Mouse (Mus musculus) midbrain, postnatal 0 days (tissue): ENCODE data around the gene Tmem88b. TPM values are rescaled to one million over a fixed set of nuclear protein-coding genes. Genes with fewer than 3 reads are reported as not detected.

Source experiments
- ATAC-seq: fragments of 200-750 bp; cut with Nextera tagmentation; 2 replicates; pipeline ENCODE4 v1.8.0; 2017; ENCODE audit warnings: moderate number of reproducible peaks, mild to moderate bottlenecking, moderate TSS enrichment, moderate library complexity; ENCODE audit not compliant: low FRiP score
- DNase-seq: peaks from one replicate; pipeline ENCODE4 v3.0.0-alpha.2; 2015; ENCODE audit warnings: low spot score
- H3K27ac ChIP-seq: fragments of 300-500 bp; sonication (generic); 2 replicates; pipeline ENCODE4 v1.5.1; 2014; ENCODE audit warnings: low read depth, mild to moderate bottlenecking, low read length, mixed read lengths
- H3K27me3 ChIP-seq: fragments of 300-500 bp; sonication (generic); 2 replicates; pipeline ENCODE4 v1.6.1; 2014; ENCODE audit warnings: low read length, control low read depth, mixed read lengths; ENCODE audit not compliant: insufficient read depth
- H3K36me3 ChIP-seq: fragments of 300-500 bp; sonication (generic); 2 replicates; pipeline ENCODE4 v1.6.1; 2014; ENCODE audit warnings: low read length, control low read depth, mixed read lengths; ENCODE audit not compliant: insufficient read depth
- H3K4me1 ChIP-seq: fragments of 300-500 bp; sonication (generic); 2 replicates; pipeline ENCODE4 v1.6.1; 2014; ENCODE audit warnings: mild to moderate bottlenecking, control low read depth, antibody characterized with exemption, low read length, mixed read lengths; ENCODE audit not compliant: insufficient read depth
- H3K4me2 ChIP-seq: fragments of 300-500 bp; sonication (generic); 2 replicates; pipeline ENCODE4 v1.6.1; 2014; ENCODE audit warnings: low read depth, mild to moderate bottlenecking, low read length, mixed read lengths; ENCODE audit not compliant: poor library complexity, severe bottlenecking
- H3K4me3 ChIP-seq: fragments of 300-500 bp; sonication (generic); 2 replicates; pipeline ENCODE4 v1.5.1; 2014; ENCODE audit warnings: low read depth, mild to moderate bottlenecking, low read length, moderate library complexity
- H3K9ac ChIP-seq: fragments of 300-500 bp; sonication (generic); replicated peaks from 2 replicates; pipeline ENCODE4 v1.6.1; 2014; ENCODE audit warnings: mild to moderate bottlenecking, low read length, moderate library complexity, mixed read lengths; ENCODE audit not compliant: poor library complexity, severe bottlenecking
- H3K9me3 ChIP-seq: fragments of 300-500 bp; sonication (generic); 2 replicates; pipeline ENCODE4 v1.6.1; 2016; ENCODE audit warnings: low read length, control low read depth
- CTCF ChIP-seq: IDR thresholded peaks from 2 replicates; pipeline ENCODE4 v1.5.1; 2016; ENCODE audit warnings: antibody characterized with exemption, mild to moderate bottlenecking
- WGBS: fragments of 180-500 bp; shearing (Covaris S2); extraction: QIAGEN DNeasy Blood & Tissue Kit; methylation state at CpG from one replicate; pipeline ENCODE4 v1.1.7; 2014; 5-methylcytosine and 5-hydroxymethylcytosine counted together
- microRNA-seq: library from miRNA; unstranded; fragments of <30 nt; microRNA quantifications from one replicate; pipeline ENCODE4, GENCODE M21; 2016; ENCODE audit warnings: borderline number of aligned reads
- polyA plus RNA-seq: library from polyadenylated mRNA; unstranded; fragments of >200 nt; fragmentation: Nextera tagmentation; extraction: Ambion mirVana; gene quantifications from 2 replicates; pipeline ENCODE4 v1.2.1, GENCODE M21; 2015
- total RNA-seq: library from RNA; depleted of rRNA; stranded (reverse); fragments of >200 nt; gene quantifications from 2 replicates; pipeline ENCODE4 v1.2.3, GENCODE M21; 2014; rRNA removed

Tmem88b gene
- total and polyA plus RNA-seq, 2 experiments from 2014 or later, result 0.56 to 0.66 TPM

- Histone ChIP-seq H3K27ac (no peak overlapping the region; the same call in 1 of the 2 replicates), H3K4me2 (0 out of 2 replicates have a peak overlapping the region, but pooled peaks have one; percentile 70), H3K9me3 (no peaks in the 10 kb centered on the region), H3K36me3 (peaks cover 5% of the 10 kb centered on the region; the same call in 1 of the 2 replicates), H3K9ac (no peak overlapping the region), H3K27me3 (no peaks in the 10 kb centered on the region), H3K4me1 (peaks cover 10% of the 10 kb centered on the region; the same call in 1 of the 2 replicates), H3K4me3 (no peak overlapping the region)
- WGBS, result 87% methylated on average over 10 of the region's 10 CpGs
- TF ChIP-seq CTCF, result no peak
- DNase-seq, result no peak
- no peak for ATAC-seq
These were observed 52.4 kb downstream of the Tmem88b start for GRCm38 (mm10) chr4:155733267-155733666.

Small RNA genes lying within 50 kb of the gene (microRNA-seq; reads per million reads assigned to microRNA genes)
- not detected for gene Gm27743

Other genes with a start within 250 kb of the Tmem88b start
- 69.1 and 81.6 TPM in 2 replicates for gene Nadk, start 223.5 kb downstream of the Tmem88b start, total RNA-seq
- 48.2 and 56.6 TPM in 2 replicates for gene Nadk, start 223.5 kb downstream of the Tmem88b start, polyA plus RNA-seq
- gene Slc35e2, start 184.5 kb downstream of the Tmem88b start, total RNA-seq, result 65.1 and 74.9 TPM in 2 replicates
- gene Slc35e2, start 184.5 kb downstream of the Tmem88b start, polyA plus RNA-seq, result 14.7 and 14.8 TPM in 2 replicates
- gene Cdk11b, start 161.0 kb downstream of the Tmem88b start, total RNA-seq, result 15.2 and 25.3 TPM in 2 replicates
- 60.2 and 64.1 TPM in 2 replicates for gene Cdk11b, start 161.0 kb downstream of the Tmem88b start, polyA plus RNA-seq
- not detected in 2 replicates for gene Gm10563, start 140.5 kb downstream of the Tmem88b start, total RNA-seq
- gene Gm10563, start 140.5 kb downstream of the Tmem88b start, polyA plus RNA-seq, result not detected in 2 replicates
- gene Mmp23, start 132.5 kb downstream of the Tmem88b start, total RNA-seq, result 4.1 and 6.4 TPM in 2 replicates
- 4.4 and 5.6 TPM in 2 replicates for gene Mmp23, start 132.5 kb downstream of the Tmem88b start, polyA plus RNA-seq
- 115 and 118 TPM in 2 replicates for gene Mib2, start 116.7 kb downstream of the Tmem88b start, total RNA-seq
- 49.3 and 49.5 TPM in 2 replicates for gene Mib2, start 116.7 kb downstream of the Tmem88b start, polyA plus RNA-seq
- 43.8 and 46.4 TPM in 2 replicates for gene Fndc10, start 91.5 kb downstream of the Tmem88b start, total RNA-seq
- 24.3 and 27.4 TPM in 2 replicates for gene Fndc10, start 91.5 kb downstream of the Tmem88b start, polyA plus RNA-seq
- gene Ssu72, start 81.1 kb downstream of the Tmem88b start, total RNA-seq, result 84.1 and 90.7 TPM in 2 replicates
- gene Ssu72, start 81.1 kb downstream of the Tmem88b start, polyA plus RNA-seq, result 152 and 153 TPM in 2 replicates
- gene Tmem240, start 51.1 kb downstream of the Tmem88b start, total RNA-seq, result 51.0 and 78.0 TPM in 2 replicates
- gene Tmem240, start 51.1 kb downstream of the Tmem88b start, polyA plus RNA-seq, result 34.9 and 37.9 TPM in 2 replicates
- gene Atad3a, start 24.8 kb downstream of the Tmem88b start, total RNA-seq, result 52.6 and 69.1 TPM in 2 replicates
- gene Atad3a, start 24.8 kb downstream of the Tmem88b start, polyA plus RNA-seq, result 65.9 and 69.9 TPM in 2 replicates
- 42.1 and 42.5 TPM in 2 replicates for gene Vwa1, start 11.2 kb downstream of the Tmem88b start, total RNA-seq
- 25.5 and 28.7 TPM in 2 replicates for gene Vwa1, start 11.2 kb downstream of the Tmem88b start, polyA plus RNA-seq
- not detected in 2 replicates for gene Ankrd65, start 4.6 kb upstream of the Tmem88b start, total RNA-seq
- gene Ankrd65, start 4.6 kb upstream of the Tmem88b start, polyA plus RNA-seq, result not detected in 2 replicates
- gene Mrpl20, start 17.0 kb upstream of the Tmem88b start, total RNA-seq, result 111 and 123 TPM in 2 replicates
- 279 and 316 TPM in 2 replicates for gene Mrpl20, start 17.0 kb upstream of the Tmem88b start, polyA plus RNA-seq
- gene Ccnl2, start 26.6 kb upstream of the Tmem88b start, total RNA-seq, result 66.3 and 112 TPM in 2 replicates
- gene Ccnl2, start 26.6 kb upstream of the Tmem88b start, polyA plus RNA-seq, result 78.6 and 88.8 TPM in 2 replicates
- gene Aurkaip1, start 45.4 kb upstream of the Tmem88b start, total RNA-seq, result 90.9 and 102 TPM in 2 replicates
- 155 and 158 TPM in 2 replicates for gene Aurkaip1, start 45.4 kb upstream of the Tmem88b start, polyA plus RNA-seq
- gene Mxra8, start 53.8 kb upstream of the Tmem88b start, total RNA-seq, result 35.5 and 37.2 TPM in 2 replicates
- 27.2 and 32.7 TPM in 2 replicates for gene Mxra8, start 53.8 kb upstream of the Tmem88b start, polyA plus RNA-seq
- gene Dvl1, start 61.5 kb upstream of the Tmem88b start, total RNA-seq, result 141 and 156 TPM in 2 replicates
- 17.5 TPM in 2 replicates for gene Dvl1, start 61.5 kb upstream of the Tmem88b start, polyA plus RNA-seq
- gene Tas1r3, start 77.5 kb upstream of the Tmem88b start, total RNA-seq, result 0.38 and 1.2 TPM in 2 replicates
- gene Tas1r3, start 77.5 kb upstream of the Tmem88b start, polyA plus RNA-seq, result 0.12 and 0.22 TPM in 2 replicates
- gene Cptp, start 83.6 kb upstream of the Tmem88b start, total RNA-seq, result 35.3 and 43.7 TPM in 2 replicates
- gene Cptp, start 83.6 kb upstream of the Tmem88b start, polyA plus RNA-seq, result 27.3 and 32.1 TPM in 2 replicates
- 45.0 and 56.0 TPM in 2 replicates for gene Ints11, start 83.7 kb upstream of the Tmem88b start, total RNA-seq
- 53.6 and 56.0 TPM in 2 replicates for gene Ints11, start 83.7 kb upstream of the Tmem88b start, polyA plus RNA-seq
- 71.9 and 95.9 TPM in 2 replicates for gene Pusl1, start 105.9 kb upstream of the Tmem88b start, total RNA-seq
- 54.3 and 54.5 TPM in 2 replicates for gene Pusl1, start 105.9 kb upstream of the Tmem88b start, polyA plus RNA-seq
- gene Acap3, start 105.9 kb upstream of the Tmem88b start, total RNA-seq, result 82.6 and 99.3 TPM in 2 replicates
- 63.3 and 64.5 TPM in 2 replicates for gene Acap3, start 105.9 kb upstream of the Tmem88b start, polyA plus RNA-seq
- 76.5 and 82.0 TPM in 2 replicates for gene Ube2j2, start 158.0 kb upstream of the Tmem88b start, total RNA-seq
- 125 and 138 TPM in 2 replicates for gene Ube2j2, start 158.0 kb upstream of the Tmem88b start, polyA plus RNA-seq
- gene C1qtnf12, start 176.4 kb upstream of the Tmem88b start, total RNA-seq, result 11.7 and 13.3 TPM in 2 replicates
- 11.7 and 14.8 TPM in 2 replicates for gene C1qtnf12, start 176.4 kb upstream of the Tmem88b start, polyA plus RNA-seq
- gene B3galt6, start 206.8 kb upstream of the Tmem88b start, total RNA-seq, result 52.5 and 57.2 TPM in 2 replicates
- 31.1 and 32.2 TPM in 2 replicates for gene B3galt6, start 206.8 kb upstream of the Tmem88b start, polyA plus RNA-seq
- 84.8 and 105 TPM in 2 replicates for gene Sdf4, start 207.0 kb upstream of the Tmem88b start, total RNA-seq
- 111 and 112 TPM in 2 replicates for gene Sdf4, start 207.0 kb upstream of the Tmem88b start, polyA plus RNA-seq
- gene Tnfrsf4, start 228.0 kb upstream of the Tmem88b start, total RNA-seq, result 0.66 and 1.4 TPM in 2 replicates
- 0.54 and 0.78 TPM in 2 replicates for gene Tnfrsf4, start 228.0 kb upstream of the Tmem88b start, polyA plus RNA-seq
- gene Tnfrsf18, start 240.3 kb upstream of the Tmem88b start, total RNA-seq, result not detected in 2 replicates
- gene Tnfrsf18, start 240.3 kb upstream of the Tmem88b start, polyA plus RNA-seq, result 1.5 and 2.2 TPM in 2 replicates